Mouse (Mus musculus) granulocyte monocyte progenitor cell, adult 5-6 weeks (primary cell): ENCODE measurements at regions not wholly inside any gene's neighbourhood (a gene's known extent, or its start where the extent isn't known, plus 50 kb on each side); places are given as distances from the start of the nearest gene placed in this dataset.

Experiments
- ATAC-seq: replicated peaks from 2 replicates; pipeline ENCODE4 v1.8.0; 2016; ENCODE audit warnings: mild to moderate bottlenecking, moderate TSS enrichment, inconsistent platforms; ENCODE audit not compliant: poor library complexity, severe bottlenecking

GRCm38 (mm10) chr10:84147305-84147984, 293.0 kb downstream of the Nuak1 start:
- ATAC-seq: peak; percentile 49

GRCm38 (mm10) chr10:84163752-84164151, 276.6 kb downstream of the Nuak1 start:
- ATAC-seq: peak; percentile 87

GRCm38 (mm10) chr10:84165832-84166567, 274.4 kb downstream of the Nuak1 start:
- ATAC-seq: no peak

GRCm38 (mm10) chr10:84166568-84166905, 273.9 kb downstream of the Nuak1 start:
- peak; percentile 26; the same call in 1 of the 2 replicates for ATAC-seq

- ATAC-seq: no peak
These were observed 267.5 kb downstream of the Nuak1 start for GRCm38 (mm10) chr10:84172828-84173321.

- no peak for ATAC-seq
These were observed 257.2 kb downstream of the Nuak1 start for GRCm38 (mm10) chr10:84183239-84183638.

GRCm38 (mm10) chr10:84186466-84186865, 253.9 kb downstream of the Nuak1 start:
- no peak for ATAC-seq

- ATAC-seq: peak; percentile 69
These were observed 241.4 kb downstream of the Nuak1 start for GRCm38 (mm10) chr10:84199035-84199434.

- no peak for ATAC-seq
These were observed 238.6 kb downstream of the Nuak1 start for GRCm38 (mm10) chr10:84201785-84202184.

GRCm38 (mm10) chr10:84212096-84212785, 228.2 kb downstream of the Nuak1 start:
- no peak for ATAC-seq

- no peak for ATAC-seq
These were observed 225.6 kb downstream of the Nuak1 start for GRCm38 (mm10) chr10:84214812-84215211.

GRCm38 (mm10) chr10:84229224-84229921, 211.0 kb downstream of the Nuak1 start:
- ATAC-seq: no peak

- no peak for ATAC-seq
These were observed 210.2 kb downstream of the Nuak1 start for GRCm38 (mm10) chr10:84230011-84230781.

GRCm38 (mm10) chr10:84235006-84235405, 205.4 kb downstream of the Nuak1 start:
- no peak for ATAC-seq

- peak; percentile 44; the same call in 1 of the 2 replicates for ATAC-seq
These were observed 204.2 kb downstream of the Nuak1 start for GRCm38 (mm10) chr10:84236236-84236635.

GRCm38 (mm10) chr10:84238279-84238963, 202.0 kb downstream of the Nuak1 start:
- ATAC-seq: no peak

- ATAC-seq: no peak
These were observed 197.1 kb downstream of the Nuak1 start for GRCm38 (mm10) chr10:84243283-84243682.

GRCm38 (mm10) chr10:84249346-84249745, 191.1 kb downstream of the Nuak1 start:
- no peak for ATAC-seq
